Mouse (Mus musculus): Measurements from ENCODE around the gene Adam23. TPM values are rescaled to one million over a fixed set of nuclear protein-coding genes. Genes with fewer than 3 reads are reported as not detected.

Gene Adam23
- polyA plus RNA-seq, 1 experiment from 2014 or later = 0.91 TPM

- no peak overlapping the region for H3K27ac ChIP-seq (ENCODE audit: low read length)
- no peaks in the 10 kb centered on the region for H3K27me3 ChIP-seq (ENCODE audit: control insufficient read depth, insufficient read depth, low read depth, low read length)
- H3K36me3 ChIP-seq (ENCODE audit: control insufficient read depth, insufficient read depth) = no peaks in the 10 kb centered on the region
- H3K9ac ChIP-seq (ENCODE audit: low read depth, low read length) = no peak overlapping the region
- H3K4me1 ChIP-seq (ENCODE audit: control insufficient read depth, low read depth, low read length) = no peaks in the 10 kb centered on the region
- H3K4me3 ChIP-seq (ENCODE audit: low read depth, low read length) = no peak overlapping the region
- no peak for ATAC-seq (ENCODE audit: low read depth)
- 53% methylated on average over 5 of the region's 5 CpGs for WGBS (ENCODE audit: insufficient replicate concordance)
- H3K4me2 ChIP-seq (ENCODE audit: low read depth, low read length) = no peak overlapping the region
- no peaks in the 10 kb centered on the region for H3K9me3 ChIP-seq (replicated peaks; ENCODE audit: control insufficient read depth, low read length)
Measured at GRCm38 (mm10) chr1:63493325-63493724, 47.6 kb downstream of the Adam23 start.

GRCm38 (mm10) chr1:63507386-63507785 is 61.7 kb downstream of the Adam23 start:
- Histone ChIP-seq H3K9me3 (replicated peaks; ENCODE audit: control insufficient read depth, low read length) (no peaks in the 10 kb centered on the region), H3K27me3 (ENCODE audit: control insufficient read depth, insufficient read depth, low read depth, low read length) (no peaks in the 10 kb centered on the region), H3K9ac (ENCODE audit: low read depth, low read length) (no peak overlapping the region), H3K27ac (ENCODE audit: low read length) (no peak overlapping the region), H3K4me1 (ENCODE audit: control insufficient read depth, low read depth, low read length) (no peaks in the 10 kb centered on the region), H3K36me3 (ENCODE audit: control insufficient read depth, insufficient read depth) (no peaks in the 10 kb centered on the region), H3K4me3 (ENCODE audit: low read depth, low read length) (no peak overlapping the region), H3K4me2 (ENCODE audit: low read depth, low read length) (no peak overlapping the region)
- no peak for ATAC-seq (ENCODE audit: low read depth)
- WGBS (ENCODE audit: insufficient replicate concordance) = 59% methylated on average over 4 of the region's 4 CpGs

- H3K4me1 ChIP-seq (ENCODE audit: control insufficient read depth, low read depth, low read length) = no peaks in the 10 kb centered on the region
- no peak overlapping the region for H3K4me2 ChIP-seq (ENCODE audit: low read depth, low read length)
- H3K9me3 ChIP-seq (replicated peaks; ENCODE audit: control insufficient read depth, low read length) = no peaks in the 10 kb centered on the region
- H3K4me3 ChIP-seq (ENCODE audit: low read depth, low read length) = no peak overlapping the region
- WGBS (ENCODE audit: insufficient replicate concordance) = 47% methylated on average over 4 of the region's 4 CpGs
- no peaks in the 10 kb centered on the region for H3K27me3 ChIP-seq (ENCODE audit: control insufficient read depth, insufficient read depth, low read depth, low read length)
- no peak overlapping the region for H3K27ac ChIP-seq (ENCODE audit: low read length)
- no peaks in the 10 kb centered on the region for H3K36me3 ChIP-seq (ENCODE audit: control insufficient read depth, insufficient read depth)
- ATAC-seq (ENCODE audit: low read depth) = no peak
- no peak overlapping the region for H3K9ac ChIP-seq (ENCODE audit: low read depth, low read length)
Measured at GRCm38 (mm10) chr1:63508801-63509200, 63.1 kb downstream of the Adam23 start.

GRCm38 (mm10) chr1:63511416-63511815 is 65.7 kb downstream of the Adam23 start:
- no peak overlapping the region for H3K4me3 ChIP-seq (ENCODE audit: low read depth, low read length)
- no peak overlapping the region for H3K4me2 ChIP-seq (ENCODE audit: low read depth, low read length)
- H3K9me3 ChIP-seq (replicated peaks; ENCODE audit: control insufficient read depth, low read length) = no peaks in the 10 kb centered on the region
- WGBS (ENCODE audit: insufficient replicate concordance) = 55% methylated on average over 3 of the region's 3 CpGs
- H3K36me3 ChIP-seq (ENCODE audit: control insufficient read depth, insufficient read depth) = no peaks in the 10 kb centered on the region
- no peaks in the 10 kb centered on the region for H3K27me3 ChIP-seq (ENCODE audit: control insufficient read depth, insufficient read depth, low read depth, low read length)
- H3K4me1 ChIP-seq (ENCODE audit: control insufficient read depth, low read depth, low read length) = no peaks in the 10 kb centered on the region
- no peak overlapping the region for H3K9ac ChIP-seq (ENCODE audit: low read depth, low read length)
- no peak for ATAC-seq (ENCODE audit: low read depth)
- no peak overlapping the region for H3K27ac ChIP-seq (ENCODE audit: low read length)

- ATAC-seq (ENCODE audit: low read depth) = no peak
- no peak overlapping the region for H3K9ac ChIP-seq (ENCODE audit: low read depth, low read length)
- H3K4me1 ChIP-seq (ENCODE audit: control insufficient read depth, low read depth, low read length) = no peaks in the 10 kb centered on the region
- H3K36me3 ChIP-seq (ENCODE audit: control insufficient read depth, insufficient read depth) = no peaks in the 10 kb centered on the region
- no peak overlapping the region for H3K27ac ChIP-seq (ENCODE audit: low read length)
- H3K4me3 ChIP-seq (ENCODE audit: low read depth, low read length) = no peak overlapping the region
- H3K27me3 ChIP-seq (ENCODE audit: control insufficient read depth, insufficient read depth, low read depth, low read length) = no peaks in the 10 kb centered on the region
- no peak overlapping the region for H3K4me2 ChIP-seq (ENCODE audit: low read depth, low read length)
- 77% methylated on average over 11 of the region's 11 CpGs for WGBS (ENCODE audit: insufficient replicate concordance)
- no peaks in the 10 kb centered on the region for H3K9me3 ChIP-seq (replicated peaks; ENCODE audit: control insufficient read depth, low read length)
Measured at GRCm38 (mm10) chr1:63517800-63518199, 72.1 kb downstream of the Adam23 start.

- no peaks in the 10 kb centered on the region for H3K27me3 ChIP-seq (ENCODE audit: control insufficient read depth, insufficient read depth, low read depth, low read length)
- WGBS (ENCODE audit: insufficient replicate concordance) = 64% methylated on average over 5 of the region's 5 CpGs
- no peaks in the 10 kb centered on the region for H3K4me1 ChIP-seq (ENCODE audit: control insufficient read depth, low read depth, low read length)
- H3K4me2 ChIP-seq (ENCODE audit: low read depth, low read length) = no peak overlapping the region
- no peak for ATAC-seq (ENCODE audit: low read depth)
- no peaks in the 10 kb centered on the region for H3K36me3 ChIP-seq (ENCODE audit: control insufficient read depth, insufficient read depth)
- no peak overlapping the region for H3K9ac ChIP-seq (ENCODE audit: low read depth, low read length)
- no peaks in the 10 kb centered on the region for H3K9me3 ChIP-seq (replicated peaks; ENCODE audit: control insufficient read depth, low read length)
- H3K4me3 ChIP-seq (ENCODE audit: low read depth, low read length) = no peak overlapping the region
- H3K27ac ChIP-seq (ENCODE audit: low read length) = no peak overlapping the region
Measured at GRCm38 (mm10) chr1:63518814-63519213, 73.1 kb downstream of the Adam23 start.

GRCm38 (mm10) chr1:63529901-63530300 is 84.2 kb downstream of the Adam23 start:
- Histone ChIP-seq H3K4me1 (ENCODE audit: control insufficient read depth, low read depth, low read length) (no peaks in the 10 kb centered on the region), H3K9ac (ENCODE audit: low read depth, low read length) (no peak overlapping the region), H3K27ac (ENCODE audit: low read length) (no peak overlapping the region), H3K9me3 (replicated peaks; ENCODE audit: control insufficient read depth, low read length) (no peaks in the 10 kb centered on the region), H3K27me3 (ENCODE audit: control insufficient read depth, insufficient read depth, low read depth, low read length) (no peaks in the 10 kb centered on the region), H3K4me2 (ENCODE audit: low read depth, low read length) (no peak overlapping the region), H3K36me3 (ENCODE audit: control insufficient read depth, insufficient read depth) (no peaks in the 10 kb centered on the region), H3K4me3 (ENCODE audit: low read depth, low read length) (no peak overlapping the region)
- ATAC-seq (ENCODE audit: low read depth) = no peak
- 63% methylated on average over 9 of the region's 9 CpGs for WGBS (ENCODE audit: insufficient replicate concordance)

- WGBS (ENCODE audit: insufficient replicate concordance) = 51% methylated on average over 6 of the region's 6 CpGs
Measured at GRCm38 (mm10) chr1:63534271-63534827, 88.7 kb downstream of the Adam23 start.

GRCm38 (mm10) chr1:63539884-63540613 is 94.4 kb downstream of the Adam23 start:
- WGBS (ENCODE audit: insufficient replicate concordance) = 65% methylated on average over 14 of the region's 14 CpGs
- H3K27me3 ChIP-seq (ENCODE audit: control insufficient read depth, insufficient read depth, low read depth, low read length) = no peaks in the 10 kb centered on the region
- H3K4me3 ChIP-seq (ENCODE audit: low read depth, low read length) = no peak overlapping the region
- H3K9me3 ChIP-seq (replicated peaks; ENCODE audit: control insufficient read depth, low read length) = no peaks in the 10 kb centered on the region
- ATAC-seq (ENCODE audit: low read depth) = no peak
- H3K4me1 ChIP-seq (ENCODE audit: control insufficient read depth, low read depth, low read length) = no peaks in the 10 kb centered on the region
- H3K27ac ChIP-seq (ENCODE audit: low read length) = no peak overlapping the region
- no peak overlapping the region for H3K9ac ChIP-seq (ENCODE audit: low read depth, low read length)
- no peaks in the 10 kb centered on the region for H3K36me3 ChIP-seq (ENCODE audit: control insufficient read depth, insufficient read depth)
- no peak overlapping the region for H3K4me2 ChIP-seq (ENCODE audit: low read depth, low read length)

More at GRCm38 (mm10) chr1:63534271-63534827, 88.7 kb downstream of the Adam23 start:
- no peak for ATAC-seq (ENCODE audit: low read depth)
- Histone ChIP-seq H3K9ac (ENCODE audit: low read depth, low read length) (no peak overlapping the region), H3K27me3 (ENCODE audit: control insufficient read depth, insufficient read depth, low read depth, low read length) (no peaks in the 10 kb centered on the region), H3K4me1 (ENCODE audit: control insufficient read depth, low read depth, low read length) (no peaks in the 10 kb centered on the region), H3K9me3 (replicated peaks; ENCODE audit: control insufficient read depth, low read length) (no peaks in the 10 kb centered on the region), H3K27ac (ENCODE audit: low read length) (no peak overlapping the region), H3K36me3 (ENCODE audit: control insufficient read depth, insufficient read depth) (no peaks in the 10 kb centered on the region), H3K4me2 (ENCODE audit: low read depth, low read length) (no peak overlapping the region), H3K4me3 (ENCODE audit: low read depth, low read length) (no peak overlapping the region)

Measured in liver, embryonic 16.5 days (tissue).